Mouse (Mus musculus) stomach, postnatal 0 days (tissue): ENCODE results near the gene Slc24a3.

ENCODE experiments used
- CTCF ChIP-seq: IDR thresholded peaks from 2 replicates; pipeline ENCODE4 v1.5.1; 2016; ENCODE audit warnings: antibody characterized with exemption, low read depth, mild to moderate bottlenecking, moderate library complexity
- EP300 ChIP-seq: optimal IDR thresholded peaks from 2 replicates; pipeline ENCODE3; 2016; ENCODE audit warnings: antibody characterized with exemption

DNA sequence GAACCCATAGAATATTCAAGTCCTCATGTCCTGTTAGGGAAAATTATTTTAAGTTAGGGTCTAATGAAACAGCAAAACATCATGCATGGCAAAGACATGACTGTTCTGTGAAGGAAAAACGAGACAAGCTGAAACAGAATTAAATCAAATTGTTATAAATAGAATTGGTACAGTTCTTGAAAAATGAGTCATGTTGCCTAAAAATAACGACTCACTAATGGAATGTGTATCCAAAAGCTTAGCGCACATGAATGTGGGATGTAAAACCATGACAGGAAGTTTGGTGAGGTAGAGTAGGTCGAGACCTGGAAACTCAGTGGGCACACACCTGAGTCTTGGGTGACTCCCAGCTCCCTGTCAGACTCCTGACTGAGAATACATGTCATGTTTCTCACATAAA, 502.6 kb downstream of the Slc24a3 start:
- no peak for TF ChIP-seq CTCF
- TF ChIP-seq EP300, result no peak
